Mouse (Mus musculus): ENCODE results near the gene Lrrc51. TPM values are rescaled to one million over a fixed set of nuclear protein-coding genes. Genes with fewer than 3 reads are reported as not detected.
A peak's percentile ranks its signal among the peaks of the same experiment; 100 is the strongest.

Lrrc51 gene
- total and polyA plus RNA-seq, 3 experiments: 4.9 to 6.6 (median 5.6) TPM

DNA sequence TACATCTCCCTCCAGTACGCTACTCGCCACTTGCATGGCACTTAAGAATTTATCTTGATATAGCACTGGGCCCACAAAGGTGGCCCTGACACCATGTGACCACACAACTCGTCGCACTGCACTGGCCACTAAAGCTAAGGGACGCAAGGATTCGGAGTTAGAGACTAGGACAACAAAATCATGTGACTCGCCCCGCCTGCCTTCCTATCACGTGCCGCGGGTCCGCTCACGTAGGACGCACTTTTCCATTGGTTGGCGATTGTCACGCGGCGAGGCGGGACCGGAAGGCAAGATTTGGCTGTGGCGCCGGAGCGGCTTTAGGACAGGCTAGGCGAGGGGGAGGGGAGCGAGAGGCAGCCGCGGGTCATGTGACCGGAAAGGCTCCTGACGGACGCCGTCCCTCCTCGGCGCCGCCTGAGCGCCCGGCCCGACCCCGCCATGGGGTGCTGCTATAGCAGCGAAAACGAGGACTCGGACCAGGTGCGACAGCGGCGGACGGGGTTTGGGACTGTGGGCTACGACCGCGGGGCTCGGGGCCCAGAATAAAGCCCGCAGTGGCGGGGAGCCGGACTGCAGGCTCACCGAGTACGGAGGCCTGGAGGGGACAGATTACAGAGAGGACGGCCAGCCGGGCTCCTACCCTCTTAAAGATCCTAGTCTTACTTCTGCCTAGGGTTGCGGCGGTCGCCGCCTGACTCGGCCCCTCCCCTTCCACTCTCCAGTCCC, 28.0 kb downstream of the Lrrc51 start, which contains the start of gene Lamtor1:
Gene Lamtor1 (plus strand): TSS at position 344 of the 726 bp plus-strand sequence.
- H3K4me1 ChIP-seq (ENCODE audit: control insufficient read depth in 1 of 2, insufficient read depth in 2 of 2): peaks cover 7 to 39% of the 10 kb centered on the region in 2 experiments; a peak in 3 of 4 replicates
- peak within 1 kb of the TSS; percentile 85 for H3K9ac ChIP-seq (ENCODE audit: insufficient read depth, low read depth)
- peak within 1 kb of the TSS; percentile 52 to 76 (median 75) for H3K4me3 ChIP-seq (replicated peaks in 1 of 3; ENCODE audit: low read depth in 2 of 3, low read length in 2 of 3, poor library complexity in 1 of 3)
- peaks cover 6% of the 10 kb centered on the region for H3K9me3 ChIP-seq (replicated peaks; ENCODE audit: low read length)
- peak; percentile 99 for DNase-seq (ENCODE audit: extremely low read depth)
- peaks cover 22% of the 10 kb centered on the region for H3K79me2 ChIP-seq (replicated peaks; ENCODE audit: control insufficient read depth, extremely low read depth, insufficient read depth, poor library complexity, severe bottlenecking)
- H3K36me3 ChIP-seq (replicated peaks in 1 of 2; ENCODE audit: control insufficient read depth in 1 of 2, insufficient read depth in 1 of 2, low read length in 1 of 2): peaks cover 13 to 44% of the 10 kb centered on the region in 2 experiments
- in situ Hi-C loops (cut with MboI; ENCODE audit: low pct_ligation_motif_present, low pct_unique_long_range_greater_than_20kb, low sequenced_read_pairs) (no loop called here), dilution Hi-C loops (cut with MboI; ENCODE audit: extremely low pct_ligation_motif_present, extremely low pct_unique_long_range_greater_than_20kb, low sequenced_read_pairs) (no loop called here)
- H3K27me3 ChIP-seq (replicated peaks): no peaks in the 10 kb centered on the region
- H3K4me2 ChIP-seq (ENCODE audit: insufficient read depth, low read depth, poor library complexity, severe bottlenecking): peak within 1 kb of the TSS; percentile 87
- TF ChIP-seq JUND (conservative IDR thresholded peaks at IDR 0.05; ENCODE audit: low read depth, low read length) (no peak), CTCF (conservative IDR thresholded peaks at IDR 0.05 in 1 of 2, IDR thresholded peaks at IDR 0.05 in 1 of 2; ENCODE audit: low read depth in 2 of 2, low read length in 2 of 2) (no peak), BHLHE40 (IDR thresholded peaks at IDR 0.05; ENCODE audit: low read depth, low read length) (peak; percentile 99), ETS1 (conservative IDR thresholded peaks at IDR 0.05; ENCODE audit: low read depth, low read length) (peak; percentile 76), MAFK (IDR thresholded peaks at IDR 0.05; ENCODE audit: insufficient replicate concordance, low read length) (no peak), PAX5 (IDR thresholded peaks at IDR 0.05; ENCODE audit: low read length) (no peak), ZC3H11A (IDR thresholded peaks at IDR 0.05; ENCODE audit: low read depth, low read length) (no peak), USF2 (conservative IDR thresholded peaks at IDR 0.05; ENCODE audit: low read depth, low read length) (peak; percentile 98), KAT2A (IDR thresholded peaks at IDR 0.05; ENCODE audit: insufficient replicate concordance, low read length) (peak; percentile 79; the same call in 1 of the 2 replicates), CHD2 (IDR thresholded peaks at IDR 0.05; ENCODE audit: low read length) (peak; percentile 90), NELFE (IDR thresholded peaks at IDR 0.05; ENCODE audit: low read depth, low read length) (peak; percentile 82), NRF1 (IDR thresholded peaks at IDR 0.05; ENCODE audit: low read depth, low read length) (peak; percentile 58), ZMIZ1 (IDR thresholded peaks at IDR 0.05; ENCODE audit: low read depth, low read length) (peak; percentile 69), GABPA (IDR thresholded peaks at IDR 0.05; ENCODE audit: insufficient replicate concordance, low read depth, low read length) (no peak; the same call in 1 of the 2 replicates), TBP (conservative IDR thresholded peaks at IDR 0.05; ENCODE audit: low read depth, low read length) (peak; percentile 76), SIN3A (IDR thresholded peaks at IDR 0.05; ENCODE audit: low read length) (peak; percentile 61), POLR2AphosphoS2 (IDR thresholded peaks at IDR 0.05; ENCODE audit: low read depth, low read length) (no peak), MXI1 (IDR thresholded peaks at IDR 0.05; ENCODE audit: low read depth, low read length) (peak; percentile 80; the same call in 1 of the 2 replicates), MEF2A (IDR thresholded peaks at IDR 0.05; ENCODE audit: borderline replicate concordance, low read depth, low read length) (peak; percentile 49; the same call in 1 of the 2 replicates), ELF1 (IDR thresholded peaks at IDR 0.05; ENCODE audit: low read depth, low read length) (peak; percentile 93), TCF12 (IDR thresholded peaks at IDR 0.05; ENCODE audit: low read depth, low read length) (peak; percentile 86), CHD1 (IDR thresholded peaks at IDR 0.05; ENCODE audit: low read depth, low read length) (no peak), E2F4 (IDR thresholded peaks at IDR 0.05; ENCODE audit: insufficient replicate concordance, low read depth, low read length) (0 out of 2 replicates have a peak, but pooled peaks have one; percentile 43), SMC3 (IDR thresholded peaks at IDR 0.05; ENCODE audit: low read depth, low read length) (no peak), RCOR1 (conservative IDR thresholded peaks at IDR 0.05; ENCODE audit: low read depth, low read length) (0 out of 2 replicates have a peak, but pooled peaks have one; percentile 38), USF1 (IDR thresholded peaks at IDR 0.05; ENCODE audit: low read depth, low read length) (peak; percentile 99), MYC (IDR thresholded peaks at IDR 0.05; ENCODE audit: low read depth, low read length) (peak; percentile 80), IRF4 (IDR thresholded peaks at IDR 0.05; ENCODE audit: low read depth, low read length) (0 out of 2 replicates have a peak, but pooled peaks have one; percentile 62), MAX (IDR thresholded peaks at IDR 0.05; ENCODE audit: low read length) (peak; percentile 99), HCFC1 (IDR thresholded peaks at IDR 0.05; ENCODE audit: low read depth, low read length) (peak; percentile 83), MAZ (IDR thresholded peaks at IDR 0.05; ENCODE audit: low read depth, low read length) (peak; percentile 66; the same call in 1 of the 2 replicates), UBTF (IDR thresholded peaks at IDR 0.05; ENCODE audit: low read depth, low read length) (no peak), POLR2A (IDR thresholded peaks at IDR 0.05; ENCODE audit: low read depth, low read length) (peak; percentile 88)
- H3K27ac ChIP-seq (ENCODE audit: insufficient read depth, low read depth): peak within 1 kb of the TSS; percentile 72

All from CH12.LX (cell line).